ENCODE assay signal across 30 mouse cellular contexts in the genomic region with DNA sequence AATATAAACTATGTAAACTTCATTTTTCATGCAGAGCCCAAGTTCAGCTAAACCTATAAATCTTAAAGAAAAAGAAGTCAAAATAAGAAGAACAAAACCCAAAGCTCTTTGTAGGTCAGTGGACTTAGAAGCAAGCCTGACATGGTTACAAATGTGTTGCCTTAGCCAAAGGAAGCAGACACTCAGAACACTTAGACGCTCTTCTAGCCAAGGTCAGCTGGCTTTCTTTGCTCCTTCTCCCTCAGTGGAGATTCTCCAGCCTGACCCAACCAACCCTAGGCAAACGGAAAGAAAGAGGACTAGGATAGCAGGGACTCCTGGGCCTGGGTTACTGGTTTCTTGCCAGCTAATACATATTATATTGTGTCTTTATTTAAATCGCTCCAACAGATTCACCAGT.
"Had no signal": no experiment of that assay in that cellular context is flagged by ENCODE, and none has a peak within 500 bp of the region (broad histone marks: within the 10 kb centered on the region; RNA-seq: fewer than 3 reads in every experiment).

No protein-coding gene starts in this region.

- DNase-seq: left cerebral cortex, postnatal 4 days; liver; liver, embryonic 13.5 days; liver, postnatal 0 days; lung, adult 18-20 months; lung, adult 2 months; lung, embryonic 14.5 days; lung, postnatal 10 days; lung, postnatal 14 days; lung, postnatal 36 days; lung, postnatal 4 days; midbrain, embryonic 14.5 days had no signal

- ATAC-seq: liver, embryonic 12.5 days; liver, postnatal 0 days; lung, postnatal 0 days; midbrain, embryonic 15.5 days had no signal

- H3K27me3 ChIP-seq: limb, embryonic 12.5 days; limb, embryonic 13.5 days; limb, embryonic 15.5 days; liver, embryonic 12.5 days; liver, embryonic 13.5 days; liver, embryonic 15.5 days; lung, embryonic 15.5 days; megakaryocyte, embryonic 14.5 days; midbrain, embryonic 12.5 days; midbrain, embryonic 15.5 days; neural tube, embryonic 12.5 days had no signal

- H3K4me2 ChIP-seq: limb, embryonic 12.5 days; limb, embryonic 13.5 days; limb, embryonic 15.5 days; liver, embryonic 11.5 days; liver, embryonic 12.5 days; liver, embryonic 13.5 days; liver, embryonic 15.5 days; lung, embryonic 14.5 days; lung, embryonic 15.5 days; midbrain, embryonic 12.5 days; midbrain, embryonic 15.5 days; neural tube, embryonic 12.5 days had no signal

- H3K9me3 ChIP-seq: limb, embryonic 10.5 days; limb, embryonic 12.5 days; limb, embryonic 13.5 days; limb, embryonic 15.5 days; liver, embryonic 12.5 days; liver, embryonic 13.5 days; liver, embryonic 15.5 days; lung, embryonic 15.5 days; midbrain, embryonic 10.5 days; midbrain, embryonic 12.5 days; midbrain, embryonic 15.5 days; neural tube, embryonic 12.5 days had no signal

- H3K4me3 ChIP-seq: left cerebral cortex, adult 2 months; limb, embryonic 10.5 days; limb, embryonic 12.5 days; limb, embryonic 13.5 days; limb, embryonic 15.5 days; liver, embryonic 12.5 days; liver, embryonic 13.5 days; liver, embryonic 15.5 days; lung, embryonic 15.5 days; megakaryocyte, embryonic 14.5 days; midbrain, embryonic 10.5 days; midbrain, embryonic 12.5 days; midbrain, embryonic 15.5 days; myocyte; neural tube, embryonic 12.5 days had no signal

- H3K36me3 ChIP-seq: limb, embryonic 10.5 days; limb, embryonic 12.5 days; limb, embryonic 13.5 days; limb, embryonic 15.5 days; liver, embryonic 12.5 days; liver, embryonic 13.5 days; liver, embryonic 15.5 days; lung, embryonic 15.5 days; midbrain, embryonic 10.5 days; midbrain, embryonic 12.5 days; midbrain, embryonic 15.5 days; neural tube, embryonic 12.5 days had no signal

- H3K4me1 ChIP-seq: limb, embryonic 10.5 days; limb, embryonic 13.5 days; limb, embryonic 15.5 days; liver, embryonic 12.5 days; liver, embryonic 13.5 days; liver, embryonic 15.5 days; lung, embryonic 15.5 days; megakaryocyte, embryonic 14.5 days; midbrain, embryonic 12.5 days; midbrain, embryonic 15.5 days; neural tube, embryonic 12.5 days had no signal

- H3K27ac ChIP-seq: left cerebral cortex, adult 2 months; limb, embryonic 10.5 days; limb, embryonic 12.5 days; limb, embryonic 13.5 days; limb, embryonic 15.5 days; liver, embryonic 12.5 days; liver, embryonic 13.5 days; liver, embryonic 14.5 days; liver, embryonic 15.5 days; lung, embryonic 15.5 days; macrophage; midbrain, embryonic 10.5 days; midbrain, embryonic 12.5 days; midbrain, embryonic 15.5 days; neural tube, embryonic 12.5 days had no signal

- H3K9ac ChIP-seq: limb, embryonic 12.5 days; limb, embryonic 13.5 days; limb, embryonic 15.5 days; liver, embryonic 12.5 days; liver, embryonic 13.5 days; liver, embryonic 14.5 days; liver, embryonic 15.5 days; liver, postnatal 0 days; lung, embryonic 14.5 days; lung, embryonic 15.5 days; midbrain, embryonic 12.5 days; midbrain, embryonic 15.5 days; neural tube, embryonic 12.5 days had no signal
